ENCODE assay signal across 24 mouse cellular contexts in the genomic region with DNA sequence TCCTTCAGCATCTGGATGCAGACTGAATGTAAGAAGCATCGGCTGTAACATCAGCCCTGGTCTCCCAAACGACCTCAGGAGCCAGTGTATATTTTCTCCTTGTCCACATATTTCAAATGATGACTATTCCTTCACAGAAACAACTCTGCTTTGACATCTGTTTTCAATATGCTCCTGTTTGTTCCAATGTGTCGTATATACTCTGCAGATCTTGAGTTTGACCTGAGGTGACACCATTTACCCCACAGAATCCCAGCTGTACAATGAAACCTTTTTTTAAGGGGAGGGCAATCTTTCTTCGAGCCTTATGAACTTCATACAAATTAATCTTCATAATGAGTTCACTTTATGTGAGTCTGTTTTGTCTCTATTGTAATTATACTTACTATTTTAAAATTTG.
DNase-seq lines count a peak whose midpoint lies in the region; ATAC-seq and TF ChIP-seq lines count a peak whose summit lies in the region.
"Had no signal": no experiment of that assay in that cellular context is flagged by ENCODE, and none has a peak within 500 bp of the region (broad histone marks: within the 10 kb centered on the region; RNA-seq: fewer than 3 reads in every experiment).

No protein-coding gene starts in this region.

- H3K9ac ChIP-seq in embryonic facial prominence, embryonic 11.5 days (replicated peaks; ENCODE audit: low read length) = no peak overlapping the region
- H3K9ac ChIP-seq in limb, embryonic 14.5 days (ENCODE audit: low read depth, low read length, severe bottlenecking) = no peak overlapping the region
- H3K9ac ChIP-seq: forebrain, embryonic 12.5 days; heart, embryonic 13.5 days; limb, embryonic 15.5 days; midbrain, embryonic 13.5 days; neural tube, embryonic 13.5 days had no signal

- DNase-seq in kidney, postnatal 4 days = peak; percentile 3 to 17
- DNase-seq in kidney, postnatal 25 days = no peak
- peak; percentile 75 for DNase-seq in embryo, embryonic 10.5 days (ENCODE audit: low spot score)
- DNase-seq in embryonic facial prominence, embryonic 11.5 days (ENCODE audit: low spot score) = peak; percentile 83
- peak; percentile 35 for DNase-seq in limb, embryonic 14.5 days (ENCODE audit: low spot score)
- no peak for DNase-seq in spleen, postnatal 36 days (ENCODE audit: low spot score in 2 of 2)
- DNase-seq in c-Kit-positive CD71-positive TER-119-positive erythroid progenitor cells, embryonic 14.5 days (ENCODE audit: low spot score) = no peak
- DNase-seq: adrenal gland, postnatal 36 days; cerebellum, adult 2 months; cerebellum, postnatal 36 days; gastrocnemius, postnatal 10 days; heart, adult 11 months; heart, postnatal 36 days; kidney, postnatal 14 days; layer of hippocampus, adult 9-11 months; lung, postnatal 10 days; thymus, adult 18-20 months; thymus, postnatal 4 days had no signal

- H3K36me3 ChIP-seq in embryonic facial prominence, embryonic 11.5 days (replicated peaks; ENCODE audit: control insufficient read depth, insufficient read depth, low read depth, low read length) = no peaks in the 10 kb centered on the region
- no peaks in the 10 kb centered on the region for H3K36me3 ChIP-seq in limb, embryonic 14.5 days (ENCODE audit: control insufficient read depth, insufficient read depth, low read length)
- H3K36me3 ChIP-seq: forebrain, embryonic 12.5 days; heart, embryonic 13.5 days; limb, embryonic 15.5 days; midbrain, embryonic 13.5 days; neural tube, embryonic 13.5 days had no signal

- H3K4me3 ChIP-seq in embryonic facial prominence, embryonic 11.5 days (ENCODE audit: low read depth, low read length) = no peak overlapping the region
- no peak overlapping the region for H3K4me3 ChIP-seq in limb, embryonic 14.5 days (replicated peaks; ENCODE audit: low read length)
- H3K4me3 ChIP-seq: forebrain, embryonic 12.5 days; heart, embryonic 13.5 days; limb, embryonic 15.5 days; midbrain, embryonic 13.5 days; neural tube, embryonic 13.5 days had no signal

- no peak for TF ChIP-seq POLR2A in limb, embryonic 14.5 days (IDR thresholded peaks at IDR 0.05; ENCODE audit: borderline replicate concordance, extremely low read depth, insufficient read depth, insufficient read length)

- no peaks in the 10 kb centered on the region for H3K4me1 ChIP-seq in embryonic facial prominence, embryonic 11.5 days (ENCODE audit: control insufficient read depth, insufficient read depth, low read length)
- no peaks in the 10 kb centered on the region; the same call in 1 of the 2 replicates for H3K4me1 ChIP-seq in limb, embryonic 14.5 days (ENCODE audit: control insufficient read depth, insufficient read depth, low read length)
- H3K4me1 ChIP-seq: forebrain, embryonic 12.5 days; limb, embryonic 15.5 days; midbrain, embryonic 13.5 days; neural tube, embryonic 13.5 days had no signal

- WGBS in embryonic facial prominence, embryonic 11.5 days = 23% methylated on average over 4 of the region's 4 CpGs
- 15% methylated on average over 4 of the region's 4 CpGs for WGBS in limb, embryonic 14.5 days

- H3K4me2 ChIP-seq in embryonic facial prominence, embryonic 11.5 days (ENCODE audit: low read depth, low read length) = no peak overlapping the region
- H3K4me2 ChIP-seq in limb, embryonic 14.5 days (replicated peaks; ENCODE audit: low read depth, low read length, severe bottlenecking) = no peak overlapping the region
- H3K4me2 ChIP-seq: forebrain, embryonic 12.5 days; heart, embryonic 13.5 days; limb, embryonic 15.5 days; midbrain, embryonic 13.5 days; neural tube, embryonic 13.5 days had no signal

- H3K27me3 ChIP-seq in embryonic facial prominence, embryonic 11.5 days (ENCODE audit: control insufficient read depth, insufficient read depth, low read length) = no peaks in the 10 kb centered on the region
- no peaks in the 10 kb centered on the region for H3K27me3 ChIP-seq in limb, embryonic 14.5 days (ENCODE audit: control insufficient read depth, insufficient read depth, low read length)
- H3K27me3 ChIP-seq: forebrain, embryonic 12.5 days; heart, embryonic 13.5 days; limb, embryonic 15.5 days; midbrain, embryonic 13.5 days; neural tube, embryonic 13.5 days had no signal

- H3K9me3 ChIP-seq in embryonic facial prominence, embryonic 11.5 days (replicated peaks; ENCODE audit: control insufficient read depth, low read length) = no peaks in the 10 kb centered on the region
- no peaks in the 10 kb centered on the region for H3K9me3 ChIP-seq in limb, embryonic 14.5 days (ENCODE audit: control insufficient read depth, low read length)
- H3K9me3 ChIP-seq: forebrain, embryonic 12.5 days; heart, embryonic 13.5 days; limb, embryonic 15.5 days; midbrain, embryonic 13.5 days; neural tube, embryonic 13.5 days had no signal

- ATAC-seq in embryonic facial prominence, embryonic 11.5 days (replicated peaks; ENCODE audit: insufficient number of reproducible peaks, low FRiP score, low TSS enrichment, low read depth) = no peak; the same call in 1 of the 2 replicates
- ATAC-seq in limb, embryonic 14.5 days (ENCODE audit: low FRiP score, low read depth) = no peak
- ATAC-seq: activated CD4-positive, CD25-positive, alpha-beta regulatory T cell, adult 4 months; midbrain, embryonic 13.5 days had no signal

- no peak overlapping the region for H3K27ac ChIP-seq in embryonic facial prominence, embryonic 11.5 days (replicated peaks; ENCODE audit: low read depth, low read length)
- H3K27ac ChIP-seq in limb, embryonic 14.5 days (replicated peaks; ENCODE audit: low read depth, low read length) = no peak overlapping the region
- H3K27ac ChIP-seq: forebrain, embryonic 12.5 days; heart, embryonic 13.5 days; limb, embryonic 15.5 days; midbrain, embryonic 13.5 days; neural tube, embryonic 13.5 days had no signal

Comparison
In these comparisons a context has a peak if more than half of its experiments do, and no peak if none do; other contexts are left out.
1. DNase-seq: peak in kidney, postnatal 4 days (2 of 2), embryo, embryonic 10.5 days (single experiment), embryonic facial prominence, embryonic 11.5 days (single experiment) and limb, embryonic 14.5 days (single experiment); none in kidney, postnatal 25 days (0 of 2), spleen, postnatal 36 days (0 of 2) and c-Kit-positive CD71-positive TER-119-positive erythroid progenitor cells, embryonic 14.5 days (single experiment).